Mouse (Mus musculus): Measurements from ENCODE around the gene Bach1.

GRCm38 (mm10) chr16:87764668-87765109 is 65.9 kb downstream of the Bach1 start:
- TF ChIP-seq CTCF (IDR thresholded peaks at IDR 0.05; ENCODE audit: insufficient read depth, low read depth, low read length) (no peak), POLR2A (IDR thresholded peaks at IDR 0.05; ENCODE audit: insufficient read depth, low read depth, low read length) (no peak)

Data from olfactory bulb, adult 2 months (tissue).